Mouse (Mus musculus): ENCODE results near the gene Tpp2.

GRCm38 (mm10) chr1:43915428-43915827, 18.0 kb upstream of the Tpp2 start:
- TF ChIP-seq CTCF (IDR thresholded peaks at IDR 0.05; ENCODE audit: control insufficient read depth, insufficient read depth, insufficient replicate concordance, low read depth, low read length) (no peak), POLR2A (IDR thresholded peaks at IDR 0.05; ENCODE audit: control insufficient read depth, low read depth, low read length) (no peak)
